Mouse (Mus musculus) brain, embryonic 14.5 days (tissue): ENCODE data around the gene Dst. TPM values are rescaled to one million over a fixed set of nuclear protein-coding genes. Genes with fewer than 3 reads are reported as not detected.

Experiments used
- DNase-seq: peaks from one replicate; pipeline ENCODE4 v3.0.0-alpha.2; 2011; ENCODE audit warnings: low read depth
- CTCF ChIP-seq: fragments of 200-500 bp; IDR thresholded peaks from 2 replicates; pipeline ENCODE4 v1.5.1; 2012; ENCODE audit warnings: inconsistent platforms, mild to moderate bottlenecking, moderate library complexity, borderline replicate concordance; ENCODE audit not compliant: insufficient read depth, insufficient read length; ENCODE audit errors: extremely low read depth
- POLR2A ChIP-seq: fragments of 200-500 bp; IDR thresholded peaks from 2 replicates; pipeline ENCODE4 v1.6.1; 2012; ENCODE audit warnings: mild to moderate bottlenecking, inconsistent platforms, borderline replicate concordance; ENCODE audit not compliant: poor library complexity, insufficient read depth, insufficient read length, severe bottlenecking; ENCODE audit errors: extremely low read depth
- polyA plus RNA-seq: library from polyadenylated mRNA; depleted of rRNA; stranded (reverse); fragments of >200 nt; gene quantifications from 2 replicates; pipeline ENCODE4 v1.2.3, GENCODE M21; 2012

Dst gene
- polyA plus RNA-seq, 1 experiment = 96.0 TPM

DNA sequence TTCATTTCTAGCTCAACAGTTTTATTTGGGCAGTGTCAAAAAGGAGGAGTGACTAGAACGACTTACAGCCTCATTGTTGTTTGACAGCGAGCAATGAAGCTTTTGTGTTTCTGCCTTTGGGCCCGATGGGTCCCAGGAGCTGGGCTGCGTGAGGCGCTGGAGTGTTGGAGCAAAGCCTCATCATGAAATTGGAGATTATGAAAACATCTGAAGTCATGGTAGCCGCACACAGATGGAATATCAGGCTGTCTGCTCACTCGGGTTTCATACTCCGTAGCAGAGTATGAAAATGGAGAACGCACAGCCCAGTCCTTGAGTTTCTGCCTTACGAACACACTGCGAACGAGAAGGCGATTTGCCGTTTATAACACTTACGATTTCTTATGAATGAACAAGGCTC, 108.8 kb downstream of the Dst start:
- TF ChIP-seq POLR2A (no peak), CTCF (no peak)
- no peak for DNase-seq

DNA sequence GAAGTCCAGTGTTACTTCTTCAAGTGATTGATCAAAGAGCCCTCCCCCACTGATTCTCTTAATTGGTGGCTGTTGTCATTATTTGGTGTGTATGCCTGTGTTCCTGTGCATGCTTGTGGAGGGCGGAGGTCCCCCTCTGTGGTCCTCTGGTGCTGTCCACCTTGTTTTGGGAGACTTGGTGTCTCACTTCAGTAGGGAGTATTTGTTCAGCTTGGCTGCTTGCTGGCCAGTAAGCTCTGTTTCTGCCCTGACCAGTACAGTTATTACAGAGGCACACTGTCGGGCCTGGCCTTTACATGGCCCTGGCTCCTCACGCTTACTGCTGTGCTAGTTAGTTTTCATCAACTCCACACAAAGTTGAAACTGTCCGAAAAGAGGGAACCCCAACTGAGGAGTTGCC, 109.3 kb downstream of the Dst start:
- no peak for DNase-seq
- no peak for TF ChIP-seq CTCF
- no peak for TF ChIP-seq POLR2A

DNA sequence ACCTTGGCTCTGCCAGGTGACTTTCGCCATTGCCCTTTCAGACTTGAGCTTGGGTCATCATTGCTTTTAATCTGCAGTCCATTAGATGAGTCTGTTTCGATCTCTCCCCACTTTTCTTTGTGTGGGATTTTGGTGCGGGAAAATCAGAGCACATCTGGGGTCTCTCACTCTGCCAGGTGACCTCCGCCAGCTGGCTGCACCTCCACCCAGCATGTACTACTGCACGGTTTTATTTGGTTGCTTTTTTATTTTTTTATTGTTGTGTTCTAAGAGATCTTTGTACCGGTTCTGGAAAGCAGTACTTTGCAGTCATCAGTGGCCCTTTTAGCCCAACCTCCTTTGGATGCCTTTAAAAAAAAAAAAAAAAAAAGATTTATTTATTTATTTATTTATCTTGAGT, 112.6 kb downstream of the Dst start:
- no peak for DNase-seq
- TF ChIP-seq CTCF (no peak), POLR2A (no peak)

DNA sequence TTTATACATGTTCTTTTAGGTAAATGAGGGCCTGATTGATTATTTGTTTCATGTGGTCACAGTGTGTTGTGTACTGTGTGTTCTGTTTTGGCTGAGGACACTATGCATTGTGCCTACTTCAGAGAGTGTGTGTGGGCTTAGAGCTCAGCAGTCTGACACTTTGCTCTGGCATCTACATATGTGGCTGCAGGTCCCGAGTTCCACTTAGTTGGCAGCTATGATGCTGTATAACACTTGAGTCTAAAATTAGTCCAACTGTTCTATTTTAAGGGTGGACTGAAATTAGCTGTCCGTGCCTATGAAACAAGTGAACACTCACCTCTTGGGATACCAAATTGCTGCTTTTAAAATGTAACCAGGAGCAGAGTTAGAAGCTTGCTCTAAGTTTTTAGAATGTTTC, 113.5 kb downstream of the Dst start:
- DNase-seq = no peak
- no peak for TF ChIP-seq POLR2A
- TF ChIP-seq CTCF = no peak

DNA sequence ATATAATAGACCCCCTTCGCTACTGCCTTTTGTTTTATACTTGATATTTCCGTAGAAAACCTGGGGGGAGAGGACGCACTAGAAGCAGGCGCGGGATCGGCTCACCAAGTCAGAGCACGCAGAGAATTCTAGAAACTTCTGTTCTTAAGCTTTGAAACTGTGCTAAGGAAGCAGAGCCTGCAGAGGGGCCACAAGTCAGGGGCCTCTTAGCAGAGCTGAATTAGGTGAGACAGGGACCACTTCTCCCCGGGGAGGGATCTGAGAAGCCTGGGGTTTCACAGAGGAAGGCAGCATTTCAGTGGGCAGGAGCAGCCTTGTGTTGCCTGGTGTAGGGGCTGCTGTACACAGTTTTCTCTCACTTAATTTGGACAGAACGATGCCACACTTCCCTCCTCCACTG, 115.1 kb downstream of the Dst start:
- TF ChIP-seq CTCF (no peak), POLR2A (no peak)
- no peak for DNase-seq

DNA sequence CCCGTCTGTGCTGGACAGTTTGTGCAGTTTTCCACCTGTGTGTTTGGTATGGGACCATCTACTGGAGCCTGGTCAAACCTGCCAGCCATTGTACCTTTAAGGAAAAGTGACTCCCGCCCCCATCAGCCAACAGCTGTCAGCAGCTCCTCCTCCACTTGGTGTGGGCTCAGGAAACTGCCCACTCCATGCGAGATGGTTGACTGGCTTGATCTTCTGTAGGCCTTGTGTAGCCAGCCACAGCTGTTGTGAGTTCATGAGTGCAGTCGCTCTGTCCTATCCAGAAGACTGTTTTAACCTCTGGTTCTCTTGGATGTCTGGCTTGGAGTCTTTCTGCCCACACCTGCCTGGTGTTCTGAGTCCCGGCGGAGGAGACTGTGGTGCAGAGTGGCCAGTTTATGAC, 117.9 kb downstream of the Dst start:
- DNase-seq = no peak
- no peak for TF ChIP-seq CTCF
- TF ChIP-seq POLR2A = no peak

DNA sequence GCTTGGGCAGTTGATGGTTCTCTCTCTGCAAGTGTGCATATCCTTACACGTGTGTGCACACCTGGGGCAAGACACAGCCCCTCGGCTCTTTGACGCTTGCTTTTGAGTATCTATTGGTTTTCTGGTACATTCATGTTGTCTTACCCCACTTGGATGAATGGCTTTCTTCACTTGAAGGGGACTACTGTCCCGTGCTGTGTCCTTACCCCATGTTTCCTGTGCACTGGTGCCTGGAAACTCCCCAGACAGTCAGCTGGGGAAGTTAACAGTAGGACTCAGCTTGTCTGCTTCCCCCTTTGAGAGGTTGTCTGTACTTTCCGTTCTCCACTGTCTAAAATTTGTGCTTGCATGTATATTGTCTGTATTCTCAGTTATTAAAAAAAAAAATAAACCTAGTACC, 120.7 kb downstream of the Dst start:
- DNase-seq = no peak
- no peak for TF ChIP-seq CTCF
- no peak for TF ChIP-seq POLR2A

DNA sequence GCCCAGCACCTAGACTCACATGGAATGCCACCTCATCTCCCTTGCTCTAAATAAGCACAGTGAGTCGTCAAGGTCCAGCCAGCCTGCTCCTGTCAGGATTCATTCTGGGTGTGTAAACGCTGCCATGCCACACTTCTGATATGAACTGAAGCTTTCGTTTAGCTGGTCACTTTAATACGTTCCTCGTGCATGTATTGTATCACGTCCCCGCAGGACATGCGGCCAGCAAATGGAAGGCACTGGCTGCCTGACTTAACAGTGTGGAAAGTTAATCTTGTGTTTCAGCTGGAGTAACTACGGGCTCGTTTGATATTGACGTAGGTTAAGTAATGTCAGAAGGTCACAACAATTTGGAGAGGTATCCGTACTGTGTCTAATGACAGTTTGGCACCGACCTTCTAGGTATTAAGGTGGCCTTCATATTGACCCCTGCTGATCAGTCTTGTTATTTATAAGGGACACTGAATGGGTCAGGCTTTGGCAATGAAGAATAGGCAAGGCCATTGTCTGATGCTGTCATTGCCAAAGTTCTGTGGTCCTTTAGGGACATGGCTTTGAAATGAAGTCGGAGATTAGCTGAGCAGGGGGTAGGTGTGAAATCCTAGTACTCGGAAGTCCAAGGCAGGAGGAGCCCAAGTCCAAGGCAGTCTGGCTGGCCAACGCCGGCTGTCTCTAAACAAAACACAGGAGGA, 122.5 kb downstream of the Dst start:
- TF ChIP-seq POLR2A (no peak), CTCF (no peak)
- DNase-seq = no peak

DNA sequence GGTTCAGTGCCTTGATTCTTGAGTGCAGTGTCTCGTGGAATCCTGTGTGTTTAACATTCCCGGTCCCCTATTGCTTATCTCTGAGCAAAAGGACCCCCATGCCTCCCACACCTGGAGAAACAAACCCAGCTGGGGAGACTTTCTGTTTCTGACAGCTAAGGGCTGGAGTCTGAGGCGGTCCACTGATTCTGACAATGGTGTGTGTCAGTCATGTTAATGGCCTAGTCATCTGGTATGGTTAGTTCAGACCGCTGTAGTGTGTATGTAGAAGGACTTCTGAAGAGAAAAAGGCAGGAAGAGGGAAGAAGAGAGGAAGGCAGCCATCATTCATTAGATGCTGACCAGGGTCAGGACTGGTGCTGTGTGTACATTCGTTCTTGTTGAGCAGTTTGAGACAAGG, 125.0 kb downstream of the Dst start:
- DNase-seq = no peak
- TF ChIP-seq POLR2A (no peak), CTCF (no peak)

DNA sequence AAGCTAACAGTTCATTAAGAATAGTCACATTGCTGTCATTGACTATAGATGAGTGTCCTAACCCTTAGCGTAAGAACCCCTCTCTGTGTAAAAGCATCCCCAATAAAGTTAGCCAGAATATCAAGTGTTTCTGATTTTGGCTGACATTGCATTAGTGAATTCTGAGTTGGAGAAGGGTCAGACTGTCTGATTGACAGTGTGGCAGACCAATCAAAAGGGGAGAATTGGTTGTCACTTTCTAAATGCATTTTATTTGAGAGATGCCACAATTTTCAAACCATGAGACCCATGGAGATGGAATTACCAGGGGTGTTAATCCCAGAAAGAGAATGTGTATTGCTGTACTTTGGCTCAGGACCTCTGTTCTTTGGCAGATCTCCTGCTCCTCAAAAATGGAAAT, 125.5 kb downstream of the Dst start:
- no peak for TF ChIP-seq POLR2A
- TF ChIP-seq CTCF = no peak
- no peak for DNase-seq

DNA sequence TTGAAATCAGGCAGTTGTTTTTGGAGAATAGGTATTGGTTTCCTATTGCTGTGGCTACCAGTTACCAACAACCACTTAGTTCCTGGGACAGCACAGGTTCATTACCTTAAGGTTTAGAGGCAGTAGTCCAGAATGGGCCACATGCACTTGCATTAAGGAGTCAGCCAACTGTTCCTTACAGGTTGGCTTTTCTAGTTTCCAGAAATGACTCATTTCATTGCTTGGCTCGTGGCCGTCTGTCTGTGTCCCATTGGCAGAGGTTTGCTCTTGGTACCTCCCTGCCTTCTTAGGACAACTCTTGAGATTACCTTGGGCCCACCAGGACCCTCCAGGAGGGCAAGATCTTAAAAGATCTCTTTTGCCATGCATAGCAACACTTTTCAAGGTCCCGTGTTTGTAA, 125.9 kb downstream of the Dst start:
- DNase-seq = no peak
- TF ChIP-seq POLR2A = no peak
- no peak for TF ChIP-seq CTCF

DNA sequence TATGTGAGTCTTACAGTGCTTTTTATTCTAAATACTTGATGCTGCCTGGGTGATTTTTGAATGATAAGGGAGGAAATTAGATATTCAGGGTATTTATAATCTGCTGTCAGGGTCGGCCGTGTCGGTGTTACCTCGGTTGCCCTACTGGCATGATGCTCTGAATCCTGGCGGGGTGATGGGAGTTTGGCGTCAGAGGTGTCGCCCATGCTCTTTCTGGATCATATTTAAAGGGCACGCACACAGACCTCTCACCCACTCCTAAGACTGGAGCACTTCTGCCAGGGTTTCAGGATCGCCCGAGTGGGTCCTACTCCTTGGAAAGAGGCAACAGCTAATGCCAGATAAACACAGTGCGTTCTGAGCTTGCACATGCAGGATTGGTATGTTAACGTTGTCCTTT, 128.1 kb downstream of the Dst start:
- no peak for TF ChIP-seq CTCF
- no peak for TF ChIP-seq POLR2A
- DNase-seq = no peak

DNA sequence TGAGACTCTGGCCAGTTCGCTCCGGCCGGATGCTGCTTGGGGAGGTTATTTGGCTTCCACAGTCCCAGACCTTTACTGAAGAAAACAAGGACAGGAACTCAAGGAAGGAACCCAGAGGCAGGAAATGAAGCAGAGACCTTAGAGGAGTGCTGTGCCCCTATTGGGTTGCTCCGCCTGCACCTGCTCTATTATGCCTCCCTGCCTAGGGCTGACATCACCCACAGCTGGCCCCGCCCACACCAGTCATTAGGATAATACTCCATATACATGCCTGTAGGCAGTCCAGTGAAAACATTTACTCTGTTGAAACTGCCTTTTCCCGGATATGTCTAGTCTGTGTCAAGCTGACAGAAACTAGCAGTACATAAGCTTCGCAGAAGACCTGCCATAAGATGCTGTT, 130.5 kb downstream of the Dst start:
- TF ChIP-seq CTCF = no peak
- TF ChIP-seq POLR2A = no peak
- DNase-seq = no peak

DNA sequence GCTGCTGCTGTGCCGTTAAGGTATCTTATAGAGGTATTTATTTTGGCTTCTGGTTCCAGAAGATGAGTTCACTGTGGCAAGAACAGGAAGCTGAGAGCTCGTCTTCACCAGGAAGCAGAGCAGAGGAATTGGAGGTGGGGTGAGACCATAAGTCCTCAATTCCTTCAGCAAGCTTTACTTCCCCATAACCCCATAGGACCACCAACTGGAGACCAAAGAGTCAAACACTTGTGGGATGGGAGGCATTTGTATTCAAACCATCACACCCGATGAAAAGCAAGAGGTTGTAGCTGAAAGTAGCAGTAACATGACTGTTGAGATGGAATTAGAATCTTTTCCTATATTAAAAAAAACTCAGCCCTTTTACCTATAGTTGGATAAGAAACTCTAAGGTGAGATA, 132.0 kb downstream of the Dst start:
- DNase-seq = no peak

More for the DNA sequence above, 132.0 kb downstream of the Dst start:
- TF ChIP-seq CTCF (no peak), POLR2A (no peak)
